Mouse (Mus musculus) lung, postnatal 4 days (tissue): ENCODE measurements at regions not wholly inside any gene's neighbourhood (a gene's known extent, or its start where the extent isn't known, plus 50 kb on each side); places are given as distances from the start of the nearest gene placed in this dataset.
"Not testable (repeated sequence)": the region's sequence is repeated elsewhere in the genome, so short reads cannot be mapped to it uniquely, and the experiment has no call there.

Source experiments
- DNase-seq, 2 experiments: peaks; one replicate each; pipeline ENCODE4 v3.0.0; 2021

DNA sequence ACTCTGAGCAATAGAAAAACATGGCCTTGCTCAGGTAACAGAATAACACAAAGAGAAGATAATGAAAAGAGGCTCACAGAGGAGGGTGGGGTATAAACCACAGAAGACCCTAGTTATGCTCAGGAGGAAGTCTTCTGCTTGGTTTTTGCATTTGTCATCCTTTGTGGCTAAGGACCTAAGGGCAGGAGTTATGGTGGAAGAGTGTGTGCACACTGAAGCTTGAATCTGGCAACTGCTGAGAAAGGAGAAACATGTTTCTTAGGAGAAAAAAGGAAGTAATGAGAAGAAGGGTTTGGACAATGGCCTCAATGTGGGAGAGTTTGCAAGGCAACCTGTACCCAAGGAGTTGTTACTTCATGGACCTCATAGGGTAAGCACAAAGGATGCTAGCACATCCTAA is 106.8 kb upstream of the Nyap2 start:
- no peak for DNase-seq

DNA sequence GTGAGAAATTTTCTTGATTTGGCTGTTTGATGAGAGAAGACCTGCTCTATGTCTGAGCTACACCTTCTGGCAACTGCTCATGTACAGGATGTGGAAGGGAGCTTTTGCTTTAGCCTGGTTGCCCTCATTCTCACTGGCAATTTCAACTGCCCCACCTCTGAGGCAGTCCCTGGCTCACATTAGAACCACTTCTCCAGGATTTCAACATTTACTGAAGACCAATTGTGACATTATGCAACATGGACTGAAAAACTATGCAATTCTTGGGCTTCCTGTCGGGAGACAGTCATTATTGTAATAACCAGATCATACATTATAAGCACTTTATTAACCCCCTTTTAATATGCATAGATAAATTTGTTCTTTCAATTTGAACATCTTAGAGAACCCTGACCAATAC is 107.6 kb upstream of the Nyap2 start:
- DNase-seq: no peak

DNA sequence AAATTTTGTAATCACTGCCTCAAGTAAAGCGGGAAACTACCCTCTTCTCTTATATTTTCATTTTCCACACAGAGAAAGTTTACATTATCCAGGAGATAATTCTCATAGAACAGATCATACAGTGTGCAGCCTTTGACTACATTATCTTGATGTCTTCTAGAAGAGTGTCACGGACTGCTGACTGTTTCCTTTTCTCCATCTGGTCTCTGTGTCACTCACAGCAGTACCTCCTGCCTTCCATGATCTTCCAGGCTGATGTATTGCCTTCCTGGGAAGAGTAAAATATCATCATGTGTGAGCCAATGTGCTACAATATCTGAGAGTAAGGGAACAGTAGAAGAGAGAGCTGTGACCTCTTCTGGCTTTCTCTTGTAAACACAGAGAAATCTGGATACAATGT is 111.0 kb upstream of the Nyap2 start:
- DNase-seq: no peak

DNA sequence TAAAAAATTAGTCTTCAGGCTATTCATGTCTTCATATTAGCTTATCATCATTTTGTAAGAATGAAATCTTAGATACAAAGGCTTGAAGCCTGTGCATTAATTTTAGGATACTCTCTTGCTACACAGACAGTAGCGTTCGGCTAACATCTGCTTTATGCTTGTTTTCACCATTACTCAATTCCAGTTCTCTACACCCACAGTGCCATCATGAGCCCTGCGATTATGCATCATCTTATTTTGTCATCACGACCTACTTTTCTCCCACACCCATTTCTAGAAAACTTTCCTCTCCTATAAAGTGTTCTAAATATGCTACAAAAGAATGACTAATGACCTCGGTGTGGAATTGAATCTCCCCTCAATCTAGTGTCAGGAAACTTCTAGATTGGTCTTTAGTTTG is 112.4 kb upstream of the Nyap2 start:
- DNase-seq: no peak

DNA sequence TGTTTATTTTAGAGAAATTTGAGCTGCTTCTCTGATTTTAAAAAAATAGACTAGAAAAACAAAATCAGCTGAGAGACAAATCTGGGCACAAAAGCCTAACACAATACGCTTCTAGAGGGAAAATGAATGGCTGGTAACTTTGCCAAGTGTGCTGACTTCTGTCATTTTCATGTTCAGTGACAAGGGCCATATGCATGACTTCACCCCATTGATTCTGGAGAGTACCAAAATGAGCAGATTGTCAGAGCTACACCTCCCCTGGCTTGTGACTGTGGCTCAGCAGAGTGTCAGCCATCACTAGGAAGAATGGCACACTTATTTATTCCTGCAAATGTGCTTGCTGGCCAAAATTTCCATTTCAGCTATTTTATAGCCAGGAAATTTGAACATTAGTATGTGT is 112.9 kb upstream of the Nyap2 start:
- DNase-seq: no peak

DNA sequence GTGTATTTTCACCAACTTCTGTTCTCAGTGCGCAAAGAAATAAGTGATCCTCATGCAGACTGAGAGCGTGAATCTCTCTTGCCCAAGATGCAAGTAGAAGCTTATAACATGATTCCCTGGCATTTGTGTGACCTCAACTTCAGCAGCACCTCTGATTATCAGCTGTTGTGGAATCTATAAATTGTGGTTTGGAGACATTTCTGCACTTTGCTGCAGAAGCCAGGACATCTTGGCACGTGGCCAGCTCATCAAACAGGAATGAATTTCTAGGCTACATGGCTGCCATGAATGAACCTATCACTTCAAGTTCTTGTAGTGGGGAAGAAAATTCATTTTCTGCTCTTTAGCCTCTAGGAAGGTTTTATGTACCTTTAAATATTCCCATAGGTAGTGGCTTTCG is 126.3 kb upstream of the Nyap2 start:
- no peak for DNase-seq

DNA sequence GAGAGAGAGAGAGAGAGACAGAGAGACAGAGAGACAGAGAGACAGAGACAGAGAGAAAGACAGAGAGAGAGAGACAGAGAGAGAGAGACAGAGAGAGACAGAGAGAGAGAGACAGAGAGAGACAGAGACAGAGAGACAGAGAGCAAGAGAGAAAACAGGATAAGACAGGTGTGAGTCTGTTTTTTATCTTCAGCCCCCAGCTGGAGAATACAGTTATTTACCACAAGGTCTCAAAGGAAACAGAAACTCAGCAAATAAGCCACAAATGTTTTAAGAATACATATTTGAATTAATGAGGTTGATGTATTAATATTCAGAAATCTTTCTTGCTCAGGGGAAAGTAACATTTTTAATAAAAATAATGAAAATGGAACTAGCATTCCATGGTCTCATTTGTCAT is 130.7 kb upstream of the Nyap2 start:
- not testable (repeated sequence) for DNase-seq

DNA sequence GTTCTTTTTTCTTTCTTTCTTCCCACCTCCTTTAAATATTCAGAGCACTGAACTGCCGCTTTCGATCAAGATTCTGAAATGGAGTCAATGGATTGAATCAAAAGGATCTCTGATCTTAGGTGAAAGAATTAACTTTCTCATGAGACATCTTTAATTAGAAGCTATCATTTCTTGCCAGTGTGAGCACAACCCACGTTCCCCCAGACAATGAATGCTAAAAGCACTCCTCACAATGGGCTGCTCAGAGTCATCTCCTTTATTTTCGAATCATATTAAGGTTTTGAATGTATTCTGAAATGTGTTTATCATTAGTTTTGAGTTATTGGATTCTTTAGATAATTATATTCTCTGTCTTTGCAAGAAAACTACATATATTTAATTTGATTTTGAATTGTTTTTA is 137.4 kb upstream of the Nyap2 start:
- no peak for DNase-seq

DNA sequence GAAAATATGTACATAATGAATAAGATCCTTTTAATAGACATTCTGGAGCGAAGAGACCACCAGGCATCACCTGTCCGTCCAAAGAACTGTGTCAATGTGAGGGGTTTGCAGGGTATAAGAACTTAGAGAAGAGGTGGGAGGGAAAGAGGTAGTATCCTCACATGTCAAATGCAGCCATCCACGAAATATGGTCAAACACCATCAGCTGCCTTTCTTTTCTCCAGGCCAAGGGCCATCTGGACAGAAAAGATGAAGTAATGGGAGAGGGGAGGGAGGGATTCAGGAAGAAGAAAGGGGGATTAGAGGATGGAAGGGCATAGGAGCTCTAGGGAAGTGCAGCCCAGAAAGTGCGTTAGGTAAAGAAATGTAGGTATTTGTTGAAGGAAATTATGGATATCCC is 141.0 kb upstream of the Dock10 start:
- no peak for DNase-seq

DNA sequence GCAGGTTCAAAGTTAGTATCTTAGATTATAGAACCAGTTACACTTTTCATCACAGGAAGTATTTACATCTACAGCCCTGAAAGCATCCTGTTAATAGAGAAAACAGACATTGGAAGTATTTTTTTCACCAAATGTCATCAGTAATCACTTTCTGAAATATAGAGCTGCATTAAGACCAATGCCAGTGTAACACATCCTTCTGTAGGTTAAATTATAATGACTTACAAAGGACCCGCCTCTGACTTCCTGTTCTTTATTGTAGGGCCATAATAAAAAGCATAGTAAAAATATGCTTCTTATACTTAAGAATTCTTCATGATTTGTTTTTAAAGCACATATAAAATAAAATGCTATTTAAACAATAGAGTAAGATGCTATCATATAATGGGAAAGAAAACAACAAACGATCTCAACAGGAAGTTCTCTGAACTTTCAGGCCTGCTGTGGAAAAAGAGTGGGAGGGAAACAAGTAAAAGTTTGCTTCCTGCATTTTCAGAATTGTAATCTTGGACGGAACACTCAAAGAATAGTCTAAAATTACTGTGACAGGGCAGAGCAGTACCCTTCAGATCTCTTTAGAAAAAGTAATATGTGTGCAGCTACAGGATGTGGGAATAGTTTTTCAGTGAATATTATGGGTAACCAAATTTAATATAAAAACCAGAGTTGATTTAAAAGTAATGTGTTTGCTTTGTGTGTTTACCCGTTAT is 116.0 kb upstream of the Dock10 start:
- DNase-seq: no peak

DNA sequence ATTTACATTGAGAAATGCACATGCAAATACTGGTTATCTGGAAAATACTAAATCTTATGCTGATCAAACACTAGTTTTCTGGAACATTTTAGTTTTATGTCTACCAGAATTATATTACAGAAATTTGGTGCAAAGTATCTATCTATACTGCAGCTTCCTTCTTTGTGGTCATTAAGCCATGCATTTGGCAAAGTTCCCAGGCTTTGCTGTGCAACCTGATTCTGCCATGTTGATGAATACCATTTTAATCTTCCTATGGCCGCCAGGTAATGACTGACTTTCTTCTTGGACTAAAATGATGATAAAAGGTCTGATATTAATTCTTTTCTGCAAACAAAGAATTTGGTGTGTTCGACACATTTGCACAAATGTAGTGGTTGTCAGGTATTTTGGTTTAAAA is 115.3 kb upstream of the Dock10 start:
- no peak for DNase-seq

DNA sequence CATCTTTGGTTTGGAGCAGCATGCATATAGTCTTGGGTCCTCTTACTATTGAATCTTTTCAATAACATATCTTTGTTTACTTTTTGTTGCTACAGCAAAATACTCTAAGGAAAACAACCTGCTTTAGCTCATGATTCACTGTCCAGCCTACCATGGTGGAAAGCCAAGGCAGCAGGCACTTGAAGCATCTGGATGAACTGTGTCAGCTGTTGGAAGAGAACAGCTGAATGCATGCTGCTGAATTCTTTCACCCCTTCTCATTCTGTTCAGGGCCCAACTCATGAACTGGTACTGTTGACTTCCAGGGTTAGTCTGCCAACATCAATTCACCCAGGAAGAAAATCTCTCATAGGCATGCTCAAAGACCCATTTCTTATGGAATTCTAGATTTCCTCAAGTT is 110.5 kb upstream of the Dock10 start:
- DNase-seq: no peak

DNA sequence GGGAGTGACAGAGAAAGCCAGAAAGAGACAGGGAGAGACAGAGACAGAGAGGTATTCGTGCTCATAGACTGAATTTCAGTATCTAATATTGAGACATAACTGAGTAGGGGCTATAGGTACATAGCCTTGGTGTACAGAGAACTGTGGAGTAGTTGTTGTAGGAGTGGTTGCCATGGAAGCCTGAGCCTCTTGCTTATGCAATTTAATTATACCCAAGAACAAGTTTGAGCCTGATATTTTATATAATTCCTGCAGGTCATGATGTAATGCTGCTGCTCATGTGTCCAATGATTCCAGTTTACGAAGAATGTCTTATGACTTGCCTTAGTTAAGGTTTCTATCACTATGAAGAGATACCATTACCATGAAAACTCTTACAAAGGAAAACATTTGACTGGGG is 98.7 kb upstream of the Dock10 start:
- DNase-seq: no peak

DNA sequence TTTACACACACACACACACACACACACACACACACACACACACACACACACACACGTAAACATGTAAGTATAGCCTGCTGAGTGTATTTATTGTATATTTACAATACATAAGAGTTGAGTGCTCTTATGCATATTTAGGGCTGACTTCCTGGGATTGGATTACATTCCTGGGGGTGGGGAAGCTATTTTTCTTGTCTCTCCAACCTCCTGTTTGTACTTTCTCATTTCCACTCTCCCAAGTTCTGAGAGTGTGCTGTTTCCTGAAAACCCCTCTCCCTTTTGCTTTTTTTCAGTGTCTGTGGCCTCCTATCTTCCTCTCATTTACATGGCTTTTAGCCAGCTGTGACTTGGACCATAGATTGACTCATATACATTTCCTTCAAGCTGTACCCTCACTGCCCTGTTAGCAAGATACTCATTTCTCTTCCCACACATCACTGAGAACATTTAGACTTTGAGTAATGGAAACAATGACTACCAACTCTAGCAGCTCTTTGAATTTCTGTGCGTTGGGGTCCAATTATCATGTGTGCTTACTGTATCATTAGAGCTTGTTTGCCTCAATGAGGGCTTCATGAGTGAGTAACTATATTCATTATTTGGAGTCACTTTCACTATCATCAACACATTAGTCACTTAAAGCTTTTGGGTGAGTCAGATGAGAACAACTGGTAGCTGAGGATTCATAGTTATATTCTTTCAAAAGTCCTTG is 96.8 kb upstream of the Dock10 start:
- DNase-seq: no peak

DNA sequence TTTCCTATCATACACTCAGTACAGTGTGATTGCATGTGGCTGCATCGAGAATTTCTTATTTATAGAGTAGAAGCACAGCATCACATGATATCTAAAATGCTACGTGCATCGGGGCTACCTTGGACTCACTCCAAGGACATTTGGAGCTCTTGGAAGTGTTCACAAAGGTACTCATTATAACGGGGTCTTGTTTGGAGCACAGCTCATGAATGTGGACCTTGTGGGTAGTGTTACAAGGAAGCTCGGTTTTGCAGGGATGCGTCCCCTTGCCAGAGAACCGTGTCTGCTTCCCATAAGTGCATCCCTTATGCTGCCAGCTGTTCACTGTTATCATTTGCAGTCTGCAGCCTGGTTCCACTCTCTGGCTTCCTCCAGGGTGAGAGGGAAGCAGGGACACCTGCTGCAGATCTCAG is 96.0 kb upstream of the Dock10 start:
- DNase-seq: peak; percentile 8 to 58

DNA sequence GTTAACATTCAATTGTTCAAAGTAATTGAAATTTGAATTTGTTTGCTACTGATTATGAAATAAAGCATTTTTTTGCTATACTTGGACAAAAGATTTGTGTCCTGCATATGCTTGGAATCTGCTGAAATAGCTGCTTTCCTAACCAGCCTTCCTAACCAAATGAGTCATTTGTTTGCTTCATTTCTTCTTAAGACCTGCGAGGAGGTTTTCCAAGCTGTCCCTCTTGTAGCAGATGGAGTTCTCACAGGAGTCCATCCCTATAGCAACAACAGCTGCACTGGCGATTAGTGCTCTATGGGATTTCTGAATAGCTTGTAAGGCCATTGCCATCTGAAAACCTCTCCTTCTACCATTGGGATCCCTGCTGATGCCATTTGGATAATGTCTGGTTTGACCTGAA is 94.4 kb upstream of the Dock10 start:
- no peak for DNase-seq

DNA sequence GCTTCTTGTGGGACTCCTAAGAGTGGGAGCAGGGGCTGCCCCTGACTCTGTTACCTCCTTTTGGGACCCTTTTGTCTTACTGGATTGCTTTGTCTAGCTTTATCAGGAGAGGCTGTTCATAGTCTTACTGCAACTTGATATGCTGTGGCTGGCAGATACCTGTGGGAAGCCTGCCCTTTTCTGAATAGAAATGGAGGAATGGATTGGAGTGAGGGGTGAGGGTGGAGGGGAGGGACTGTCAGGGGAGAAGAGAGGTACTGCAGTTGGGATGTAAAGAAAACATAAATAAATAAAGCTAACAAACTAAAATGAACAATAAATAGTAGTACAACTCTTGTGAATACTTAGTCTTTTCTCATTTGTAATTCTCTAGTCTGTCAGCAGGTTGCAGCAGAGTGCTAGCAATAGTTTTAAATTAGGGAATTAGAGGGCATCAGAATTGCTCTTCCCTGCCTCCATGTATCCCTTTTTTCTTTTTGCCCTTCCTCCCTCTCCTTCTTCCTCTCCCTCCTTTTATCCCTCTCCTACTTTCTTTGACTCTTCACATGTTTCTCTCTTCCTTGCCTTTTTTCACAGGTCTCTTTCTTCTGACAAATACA is 72.0 kb upstream of the Dock10 start:
- no peak for DNase-seq

DNA sequence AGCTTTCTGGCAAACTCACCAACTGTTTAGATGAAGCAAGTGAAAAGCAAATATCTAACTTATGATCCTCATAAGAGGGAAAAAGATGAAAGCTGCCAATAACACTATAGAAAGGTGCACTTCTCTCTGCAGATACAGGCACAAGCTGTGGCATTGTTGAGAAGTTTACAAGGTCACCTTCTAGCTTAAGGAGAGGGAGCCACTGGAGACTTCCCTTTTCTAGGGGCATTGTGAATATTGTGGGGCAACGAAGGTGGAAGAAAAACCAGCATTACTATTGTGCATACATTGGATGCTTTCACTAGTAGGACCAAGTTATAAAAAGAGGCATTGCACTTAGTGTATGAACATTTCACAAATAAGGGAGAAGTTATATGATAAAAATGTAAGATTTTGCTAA is 68.1 kb upstream of the Dock10 start:
- DNase-seq: no peak

DNA sequence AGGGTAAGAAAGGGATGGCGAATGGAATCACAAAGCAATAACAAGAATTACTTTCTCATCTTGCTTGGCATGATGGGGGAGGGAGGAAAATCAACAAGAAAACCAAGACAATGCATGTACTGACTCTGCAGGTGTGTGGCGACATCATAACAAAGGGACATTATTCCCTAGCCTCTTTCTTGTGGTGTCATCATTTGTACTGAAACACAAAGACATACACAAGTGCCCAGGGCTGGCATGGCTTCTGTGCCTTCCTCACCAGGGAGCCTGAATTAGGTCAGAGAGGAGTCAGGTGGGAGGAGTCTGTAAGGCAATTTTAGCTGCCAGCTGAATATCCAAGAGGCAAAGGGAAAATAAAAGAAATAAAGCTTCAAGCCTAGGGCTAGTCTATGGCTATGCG is 65.6 kb upstream of the Dock10 start:
- DNase-seq: no peak

DNA sequence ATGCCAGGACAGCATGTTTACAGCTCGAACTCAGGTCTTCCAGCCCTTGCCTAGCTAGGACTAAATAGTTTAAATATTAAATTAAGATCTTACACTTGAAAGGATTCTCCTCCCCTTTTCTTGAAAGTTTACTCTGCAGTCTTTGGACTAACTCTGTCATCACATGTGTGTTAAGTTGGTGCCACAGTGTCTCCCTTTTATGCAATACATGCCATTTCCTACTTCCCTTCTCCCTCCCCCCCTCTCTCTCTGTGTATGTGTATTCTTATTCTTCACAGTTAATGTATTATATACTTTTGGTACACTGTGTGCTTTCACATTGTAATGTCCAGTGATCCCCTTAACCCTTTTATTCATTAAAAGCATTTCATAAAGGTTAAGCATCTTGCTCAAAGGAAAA is 63.9 kb upstream of the Dock10 start:
- no peak for DNase-seq

DNA sequence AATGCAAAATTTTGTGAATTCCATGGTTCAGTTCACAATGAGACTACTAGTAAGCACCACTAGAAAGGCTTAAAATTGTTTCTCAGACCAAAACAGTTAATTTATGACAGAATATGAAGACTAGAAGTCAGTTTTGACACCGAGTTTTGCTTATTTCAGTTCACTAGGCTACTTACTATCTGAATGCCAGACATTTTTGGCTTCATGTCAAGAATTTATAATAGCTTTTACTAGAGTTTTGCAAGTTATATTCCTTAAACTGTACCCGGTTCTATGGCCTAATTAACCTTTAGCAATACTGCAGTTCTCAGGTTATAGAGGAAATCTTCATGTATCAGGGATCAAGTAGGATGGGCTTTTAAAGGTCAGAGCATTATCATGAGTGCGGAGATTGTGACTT is 54.6 kb upstream of the Dock10 start:
- no peak for DNase-seq
